Mouse (Mus musculus): ENCODE data around the gene Ppp1r10. TPM values are rescaled to one million over a fixed set of nuclear protein-coding genes. Genes with fewer than 3 reads are reported as not detected.

Ppp1r10 gene
- polyA plus RNA-seq, 1 experiment: 26.1 TPM

DNA sequence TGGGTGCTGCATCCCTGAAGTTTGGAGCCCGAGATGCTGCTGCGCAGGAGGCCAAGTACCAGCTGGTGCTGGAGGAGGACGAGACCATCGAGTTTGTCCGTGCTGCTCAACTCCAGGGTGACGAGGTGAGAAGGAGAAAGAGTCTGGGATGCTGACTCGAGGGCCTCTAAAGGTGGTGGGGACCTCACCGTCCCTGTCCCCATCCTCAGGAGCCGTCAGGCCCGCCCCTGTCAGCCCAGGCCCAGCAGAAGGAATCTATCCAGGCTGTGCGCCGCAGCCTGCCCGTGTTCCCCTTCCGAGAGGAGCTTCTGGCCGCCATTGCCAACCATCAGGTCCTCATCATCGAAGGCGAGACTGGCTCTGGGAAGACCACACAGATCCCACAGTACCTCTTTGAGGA, 33.3 kb upstream of the Ppp1r10 start:
- H3K27ac ChIP-seq (ENCODE audit: insufficient read depth, low read length): no peak overlapping the region
- H3K4me3 ChIP-seq (ENCODE audit: extremely low read depth, insufficient read depth, insufficient read length): no peak overlapping the region
- peaks cover 3% of the 10 kb centered on the region; the same call in 1 of the 2 replicates for H3K4me1 ChIP-seq (ENCODE audit: control insufficient read depth, insufficient read depth, insufficient read length)
- no peak for TF ChIP-seq CTCF (IDR thresholded peaks at IDR 0.05; ENCODE audit: extremely low read depth, insufficient read depth, insufficient read length, insufficient replicate concordance)
- no peak for TF ChIP-seq POLR2A (IDR thresholded peaks at IDR 0.05; ENCODE audit: low read depth, low read length)
- no peak for DNase-seq (ENCODE audit: low read depth in 1 of 2, low spot score in 2 of 2)
- no peaks in the 10 kb centered on the region for H3K27me3 ChIP-seq (ENCODE audit: control insufficient read depth, insufficient read depth, low read length)
- H3K36me3 ChIP-seq (ENCODE audit: control insufficient read depth, insufficient read depth, low read length): peaks cover 43% of the 10 kb centered on the region
- WGBS: 96% methylated on average over 17 of the region's 17 CpGs

GRCm38 (mm10) chr17:35883777-35884176, 32.5 kb upstream of the Ppp1r10 start:
- Histone ChIP-seq H3K27ac (ENCODE audit: insufficient read depth, low read length) (no peak overlapping the region), H3K4me1 (ENCODE audit: control insufficient read depth, insufficient read depth, insufficient read length) (peaks cover 3% of the 10 kb centered on the region; the same call in 1 of the 2 replicates), H3K27me3 (ENCODE audit: control insufficient read depth, insufficient read depth, low read length) (no peaks in the 10 kb centered on the region), H3K36me3 (ENCODE audit: control insufficient read depth, insufficient read depth, low read length) (peaks cover 52% of the 10 kb centered on the region), H3K4me3 (ENCODE audit: extremely low read depth, insufficient read depth, insufficient read length) (no peak overlapping the region)
- TF ChIP-seq CTCF (IDR thresholded peaks at IDR 0.05; ENCODE audit: extremely low read depth, insufficient read depth, insufficient read length, insufficient replicate concordance): no peak
- TF ChIP-seq POLR2A (IDR thresholded peaks at IDR 0.05; ENCODE audit: low read depth, low read length): no peak
- 95% methylated on average over 14 of the region's 14 CpGs for WGBS
- DNase-seq (ENCODE audit: low read depth in 1 of 2, low spot score in 2 of 2): no peak

GRCm38 (mm10) chr17:35887725-35888124, 28.5 kb upstream of the Ppp1r10 start:
- no peaks in the 10 kb centered on the region for H3K4me1 ChIP-seq (ENCODE audit: control insufficient read depth, insufficient read depth, insufficient read length)
- no peak overlapping the region for H3K4me3 ChIP-seq (ENCODE audit: extremely low read depth, insufficient read depth, insufficient read length)
- TF ChIP-seq POLR2A (IDR thresholded peaks at IDR 0.05; ENCODE audit: low read depth, low read length) (no peak), CTCF (IDR thresholded peaks at IDR 0.05; ENCODE audit: extremely low read depth, insufficient read depth, insufficient read length, insufficient replicate concordance) (no peak)
- H3K27ac ChIP-seq (ENCODE audit: insufficient read depth, low read length): no peak overlapping the region
- peaks cover 72% of the 10 kb centered on the region for H3K36me3 ChIP-seq (ENCODE audit: control insufficient read depth, insufficient read depth, low read length)
- DNase-seq (ENCODE audit: low read depth in 1 of 2, low spot score in 2 of 2): no peak
- no peaks in the 10 kb centered on the region for H3K27me3 ChIP-seq (ENCODE audit: control insufficient read depth, insufficient read depth, low read length)
- 88% methylated on average over 11 of the region's 17 CpGs for WGBS

DNA sequence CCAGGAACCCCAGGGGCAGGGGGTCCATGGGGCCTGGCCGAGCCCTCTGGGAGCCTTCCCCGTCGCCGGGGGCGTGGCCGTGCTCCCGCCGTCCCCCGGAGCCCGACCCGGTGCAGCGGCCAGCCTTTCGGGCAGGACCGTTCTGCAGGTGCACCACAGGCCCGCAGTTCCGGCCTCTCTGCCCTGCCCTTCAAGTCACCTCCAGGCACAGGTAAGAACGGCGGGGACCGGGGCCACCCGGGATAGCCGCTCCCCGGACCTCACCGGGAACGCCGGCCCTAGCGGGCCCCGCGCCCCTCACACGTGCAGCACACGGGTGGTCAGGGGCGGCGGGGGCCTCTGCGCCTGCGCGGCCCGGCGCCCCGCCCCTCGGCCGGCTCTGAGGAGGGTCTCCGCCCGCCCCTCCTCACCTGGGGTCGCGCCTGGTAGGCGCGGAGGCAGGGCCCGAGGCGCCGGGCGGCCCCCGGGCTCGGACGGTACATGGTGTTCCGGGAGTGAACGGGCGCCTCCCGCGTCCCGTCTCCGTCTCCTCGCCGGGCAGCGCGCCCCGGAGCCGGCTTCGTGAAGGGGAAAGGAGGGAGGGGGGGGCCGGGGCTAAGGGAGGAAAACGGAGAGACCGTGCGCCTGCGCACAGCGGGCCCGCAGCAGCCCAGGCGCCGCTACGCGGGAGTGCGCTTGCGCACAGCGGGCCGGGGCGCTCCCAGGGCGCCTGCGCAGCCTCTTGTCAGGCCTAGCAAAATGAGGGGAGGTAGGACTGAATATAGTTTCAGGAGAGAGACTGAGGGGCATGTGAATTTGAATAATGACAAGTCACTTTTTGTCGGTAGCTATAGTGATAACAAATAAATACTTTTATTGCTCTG, 19.2 kb upstream of the Ppp1r10 start, which contains the start of gene 2310061I04Rik:
Gene 2310061I04Rik (minus strand): TSS at position 651 of the 863 bp plus-strand sequence.
- no peak for TF ChIP-seq POLR2A (IDR thresholded peaks at IDR 0.05; ENCODE audit: low read depth, low read length)
- no peak for TF ChIP-seq CTCF (IDR thresholded peaks at IDR 0.05; ENCODE audit: extremely low read depth, insufficient read depth, insufficient read length, insufficient replicate concordance)
- no peaks in the 10 kb centered on the region for H3K27me3 ChIP-seq (ENCODE audit: control insufficient read depth, insufficient read depth, low read length)
- DNase-seq (ENCODE audit: low read depth in 1 of 2, low spot score in 2 of 2): peak; percentile 84 to 89

DNA sequence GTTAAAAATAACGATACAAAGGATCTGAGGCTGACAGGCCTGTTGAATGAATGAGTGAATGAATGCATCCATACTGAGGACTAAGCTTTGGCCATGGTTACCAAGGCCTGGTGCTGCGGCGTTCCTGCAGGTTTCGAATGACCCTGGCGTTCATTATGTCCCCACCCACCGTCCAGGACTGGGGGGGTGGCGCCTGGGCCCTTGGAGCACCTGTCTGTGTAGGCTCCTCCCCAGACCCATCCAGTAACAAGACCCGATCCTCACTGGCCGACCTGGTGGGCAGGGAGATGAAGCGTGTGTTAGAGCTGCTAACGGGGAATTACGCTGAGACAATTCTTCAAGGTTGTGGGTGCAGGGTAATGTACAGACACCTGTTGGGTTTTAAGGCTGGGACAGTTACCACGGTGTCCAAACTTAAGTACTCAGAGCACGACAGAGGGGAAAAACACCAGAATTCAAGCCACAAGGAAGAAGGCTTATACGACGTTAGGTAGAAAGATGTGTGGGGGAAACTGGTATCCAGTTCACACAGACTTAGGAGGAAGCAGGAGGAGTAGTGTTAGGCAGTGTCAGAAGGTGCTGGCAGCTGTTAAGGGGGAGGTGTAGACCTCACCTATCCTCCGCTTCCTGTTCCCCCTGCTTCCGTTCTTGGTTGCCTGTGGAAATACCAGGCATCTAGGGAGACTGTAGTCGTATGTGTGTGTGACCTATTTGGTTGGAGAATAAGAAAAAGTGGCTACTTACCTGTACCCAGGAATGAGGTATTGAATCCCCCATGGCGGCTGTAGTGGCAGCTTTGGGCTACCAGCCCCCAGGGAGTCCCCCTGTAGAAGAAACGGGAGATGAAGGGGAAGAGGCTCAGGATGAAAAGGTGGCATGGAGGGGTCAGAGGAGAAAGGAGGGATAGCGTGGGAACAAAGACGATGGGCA, 18.3 kb upstream of the Ppp1r10 start:
- no peak for TF ChIP-seq CTCF (IDR thresholded peaks at IDR 0.05; ENCODE audit: extremely low read depth, insufficient read depth, insufficient read length, insufficient replicate concordance)
- no peak for TF ChIP-seq POLR2A (IDR thresholded peaks at IDR 0.05; ENCODE audit: low read depth, low read length)
- H3K27ac ChIP-seq (ENCODE audit: insufficient read depth, low read length): no peak overlapping the region; the same call in 1 of the 2 replicates
- DNase-seq (ENCODE audit: low read depth in 1 of 2, low spot score in 2 of 2): no peak
- no peak overlapping the region for H3K4me3 ChIP-seq (ENCODE audit: extremely low read depth, insufficient read depth, insufficient read length)
- H3K36me3 ChIP-seq (ENCODE audit: control insufficient read depth, insufficient read depth, low read length): peaks cover under 1% of the 10 kb centered on the region; the same call in 1 of the 2 replicates
- no peaks in the 10 kb centered on the region; the same call in 1 of the 2 replicates for H3K4me1 ChIP-seq (ENCODE audit: control insufficient read depth, insufficient read depth, insufficient read length)
- WGBS: 32% methylated on average over 23 of the region's 23 CpGs
- H3K27me3 ChIP-seq (ENCODE audit: control insufficient read depth, insufficient read depth, low read length): no peaks in the 10 kb centered on the region

More for the DNA sequence above, 19.2 kb upstream of the Ppp1r10 start, which contains the start of gene 2310061I04Rik:
- Histone ChIP-seq H3K27ac (ENCODE audit: insufficient read depth, low read length) (peak within 1 kb of the TSS; percentile 81), H3K4me3 (ENCODE audit: extremely low read depth, insufficient read depth, insufficient read length) (peak within 1 kb of the TSS; percentile 88), H3K36me3 (ENCODE audit: control insufficient read depth, insufficient read depth, low read length) (peaks cover 8% of the 10 kb centered on the region), H3K4me1 (ENCODE audit: control insufficient read depth, insufficient read depth, insufficient read length) (no peaks in the 10 kb centered on the region; the same call in 1 of the 2 replicates)
- WGBS: under 1% methylated on average over 78 of the region's 86 CpGs

- Histone ChIP-seq H3K4me1 (ENCODE audit: control insufficient read depth, insufficient read depth, insufficient read length) (no peaks in the 10 kb centered on the region; the same call in 1 of the 2 replicates), H3K27ac (ENCODE audit: insufficient read depth, low read length) (no peak overlapping the region), H3K36me3 (ENCODE audit: control insufficient read depth, insufficient read depth, low read length) (no peaks in the 10 kb centered on the region), H3K27me3 (ENCODE audit: control insufficient read depth, insufficient read depth, low read length) (no peaks in the 10 kb centered on the region), H3K4me3 (ENCODE audit: extremely low read depth, insufficient read depth, insufficient read length) (no peak overlapping the region)
- 45% methylated on average over 3 of the region's 3 CpGs for WGBS
- DNase-seq (ENCODE audit: low read depth in 1 of 2, low spot score in 2 of 2): no peak
- TF ChIP-seq CTCF (IDR thresholded peaks at IDR 0.05; ENCODE audit: extremely low read depth, insufficient read depth, insufficient read length, insufficient replicate concordance) (no peak), POLR2A (IDR thresholded peaks at IDR 0.05; ENCODE audit: low read depth, low read length) (no peak)
Observed at GRCm38 (mm10) chr17:35900636-35901035, 15.6 kb upstream of the Ppp1r10 start.
